Mouse (Mus musculus) C2C12 (cell line): Measurements from ENCODE around the gene Lipc. TPM values are rescaled to one million over a fixed set of nuclear protein-coding genes. Genes with fewer than 3 reads are reported as not detected.

ENCODE experiments used
- H3K27me3 ChIP-seq: one replicate; pipeline ENCODE4 v1.6.1; 2011; ENCODE audit not compliant: control insufficient read depth, insufficient read depth, insufficient read length
- H3K36me3 ChIP-seq: one replicate; pipeline ENCODE4 v1.6.1; 2011; ENCODE audit not compliant: control insufficient read depth, insufficient read depth
- H3K4me3 ChIP-seq: one replicate; pipeline ENCODE4 v1.5.1; 2011; ENCODE audit warnings: mild to moderate bottlenecking, control low read depth; ENCODE audit not compliant: poor library complexity, insufficient read depth, severe bottlenecking
- H3K79me2 ChIP-seq: one replicate; pipeline ENCODE4 v1.6.1; 2011; ENCODE audit not compliant: control insufficient read depth, insufficient read depth
- H3K79me3 ChIP-seq: one replicate; pipeline ENCODE4 v1.6.1; 2011; ENCODE audit warnings: low read depth, control low read depth
- H3ac ChIP-seq: one replicate; pipeline ENCODE3; 2011; ENCODE audit warnings: low read depth; ENCODE audit not compliant: control insufficient read depth, insufficient read length
- CEBPB ChIP-seq: IDR thresholded peaks from one replicate; pipeline ENCODE4 v1.6.1; 2011; ENCODE audit warnings: low read depth, mild to moderate bottlenecking, control low read depth, moderate library complexity
- CTCF ChIP-seq: IDR thresholded peaks from one replicate; pipeline ENCODE4 v1.5.1; 2011; ENCODE audit not compliant: control insufficient read depth, insufficient read depth, insufficient read length
- FOSL1 ChIP-seq: IDR thresholded peaks from one replicate; pipeline ENCODE4 v1.8.0; 2011; ENCODE audit warnings: mild to moderate bottlenecking, low read length; ENCODE audit not compliant: poor library complexity, insufficient read depth, severe bottlenecking
- MAX ChIP-seq: IDR thresholded peaks from one replicate; pipeline ENCODE4 v1.6.1; 2011; ENCODE audit warnings: mild to moderate bottlenecking, control low read depth
- MYOD1 ChIP-seq: IDR thresholded peaks from one replicate; pipeline ENCODE4 v1.6.1; 2011; ENCODE audit warnings: low read depth; ENCODE audit not compliant: control insufficient read depth, insufficient read length
- MYOG ChIP-seq: IDR thresholded peaks from one replicate; pipeline ENCODE4 v1.6.1; 2011; ENCODE audit not compliant: control insufficient read depth, insufficient read length; ENCODE audit errors: extremely low read depth
- USF1 ChIP-seq: IDR thresholded peaks from one replicate; pipeline ENCODE4 v1.6.1; 2011; ENCODE audit warnings: low read depth, mild to moderate bottlenecking, control low read depth, moderate library complexity
- polyA plus RNA-seq: library from polyadenylated mRNA; unstranded; fragments of >200 nt; fragmentation: generic; extraction: Trizol; gene quantifications from one replicate; pipeline ENCODE4 v1.2.1, GENCODE M21; 2012; ENCODE audit warnings: missing spikeins

The Lipc gene
- polyA plus RNA-seq, 1 experiment = not detected

DNA sequence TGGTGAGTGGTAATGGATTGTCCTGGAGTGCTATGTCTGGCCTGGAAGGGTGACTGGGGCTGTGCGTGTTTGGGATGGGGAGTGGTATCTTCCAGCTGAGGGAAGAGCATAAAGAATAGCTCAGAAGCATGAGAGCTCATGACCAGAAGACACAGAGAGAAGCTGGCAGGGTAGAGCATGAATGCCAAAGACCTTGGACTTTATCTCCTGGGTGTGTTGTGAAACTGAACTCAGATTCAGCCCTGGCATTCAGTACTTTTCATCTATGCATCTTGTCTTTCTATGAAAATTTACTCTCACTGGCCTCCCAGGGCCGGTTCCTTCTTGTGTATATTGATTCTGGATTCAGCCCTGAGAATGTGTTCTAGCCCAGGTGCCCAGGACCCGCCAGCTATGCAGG, 127.9 kb downstream of the Lipc start:
- H3K27me3 ChIP-seq = no peaks in the 10 kb centered on the region
- no peaks in the 10 kb centered on the region for H3K36me3 ChIP-seq
- H3ac ChIP-seq = no peak overlapping the region
- H3K4me3 ChIP-seq = no peak overlapping the region
- no peaks in the 10 kb centered on the region for H3K79me3 ChIP-seq
- no peaks in the 10 kb centered on the region for H3K79me2 ChIP-seq
- no peak for TF ChIP-seq MAX
- no peak for TF ChIP-seq MYOG
- no peak for TF ChIP-seq CEBPB

DNA sequence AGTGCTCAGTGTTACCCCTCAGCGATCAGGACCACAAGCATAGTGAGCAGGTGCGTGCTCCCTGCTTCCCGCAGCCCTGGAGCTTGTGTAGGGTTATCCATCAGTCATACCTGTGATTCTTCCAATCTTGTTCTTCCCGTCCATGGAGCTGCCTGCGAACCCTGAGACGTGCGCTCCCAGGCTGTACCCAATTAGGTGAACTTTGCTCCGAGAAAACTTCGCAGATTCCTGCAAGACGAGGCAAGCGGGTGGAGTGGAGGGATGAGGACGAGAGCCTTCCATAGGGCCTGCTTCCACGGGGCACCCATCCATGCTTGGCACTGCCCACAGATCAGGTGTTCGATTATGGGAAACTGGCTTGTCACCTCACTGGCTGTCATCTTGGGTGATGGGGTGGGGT, 133.3 kb downstream of the Lipc start:
- Histone ChIP-seq H3K79me2 (no peaks in the 10 kb centered on the region), H3K27me3 (no peaks in the 10 kb centered on the region), H3K36me3 (no peaks in the 10 kb centered on the region), H3ac (no peak overlapping the region), H3K4me3 (no peak overlapping the region), H3K79me3 (no peaks in the 10 kb centered on the region)
- TF ChIP-seq MAX (no peak), MYOD1 (no peak), CEBPB (no peak), USF1 (no peak), MYOG (no peak), CTCF (no peak), FOSL1 (no peak)

DNA sequence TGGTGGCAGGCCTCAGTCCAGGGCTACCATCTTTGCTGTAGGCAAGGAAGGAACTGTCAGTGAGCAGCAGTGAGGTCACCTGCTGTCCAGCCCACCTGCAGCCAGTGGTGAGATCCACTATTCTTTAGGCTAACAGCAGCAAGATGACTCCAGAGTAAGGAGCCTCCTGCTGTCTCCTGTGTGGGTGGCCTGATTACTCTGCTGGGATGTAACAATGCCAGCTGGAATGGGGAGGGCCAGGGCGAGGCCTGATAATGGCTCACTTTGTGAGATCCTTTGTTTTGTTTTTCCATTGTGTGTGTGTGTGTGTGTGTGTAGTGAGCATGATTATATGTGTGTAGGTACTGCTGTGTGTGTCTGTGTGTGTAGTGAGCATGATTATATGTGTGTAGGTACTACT, 134.6 kb downstream of the Lipc start:
- no peak overlapping the region for H3ac ChIP-seq
- no peaks in the 10 kb centered on the region for H3K79me3 ChIP-seq
- TF ChIP-seq CTCF = no peak
- TF ChIP-seq FOSL1 = no peak
- no peak for TF ChIP-seq MYOD1
- no peak for TF ChIP-seq MAX
- TF ChIP-seq CEBPB = no peak
- TF ChIP-seq USF1 = no peak
- no peak for TF ChIP-seq MYOG
- H3K4me3 ChIP-seq = no peak overlapping the region
- no peaks in the 10 kb centered on the region for H3K79me2 ChIP-seq
- H3K36me3 ChIP-seq = no peaks in the 10 kb centered on the region
- no peaks in the 10 kb centered on the region for H3K27me3 ChIP-seq

DNA sequence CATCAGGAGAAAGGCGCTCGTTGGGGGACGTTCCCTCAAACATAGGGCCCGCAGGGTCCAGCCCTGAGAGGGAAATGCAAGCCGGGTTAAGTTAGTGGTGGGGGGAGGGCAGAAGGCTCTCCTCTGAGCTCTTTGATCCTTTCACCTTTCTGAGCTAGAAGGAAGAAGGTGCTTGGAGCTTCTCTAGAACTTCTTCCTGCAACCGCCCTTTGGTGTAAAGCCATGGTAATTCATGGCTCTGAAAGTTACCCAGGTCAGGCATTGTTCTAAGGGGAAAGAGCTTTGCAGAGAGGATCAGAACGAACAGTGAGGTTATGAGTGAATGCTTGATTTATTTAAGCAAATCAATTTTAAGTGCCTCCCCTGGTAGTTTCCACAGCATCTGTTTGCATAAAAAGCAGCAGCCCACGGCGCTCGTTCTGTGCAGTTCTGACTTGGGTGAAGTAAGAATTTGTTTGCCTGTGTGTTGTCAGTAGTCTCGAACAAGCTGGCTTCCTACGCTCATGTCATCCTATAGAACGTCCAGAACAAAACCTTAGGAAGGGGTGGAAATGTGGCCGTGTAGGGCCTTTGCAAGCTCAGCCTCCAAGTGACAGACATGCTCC, 135.2 kb downstream of the Lipc start:
- H3K27me3 ChIP-seq = no peaks in the 10 kb centered on the region
- no peaks in the 10 kb centered on the region for H3K79me3 ChIP-seq
- H3K4me3 ChIP-seq = no peak overlapping the region
- TF ChIP-seq MYOD1 (no peak), USF1 (no peak), CEBPB (no peak), FOSL1 (no peak), MAX (no peak), MYOG (no peak), CTCF (no peak)
- H3K36me3 ChIP-seq = no peaks in the 10 kb centered on the region
- no peaks in the 10 kb centered on the region for H3K79me2 ChIP-seq
- H3ac ChIP-seq = no peak overlapping the region

DNA sequence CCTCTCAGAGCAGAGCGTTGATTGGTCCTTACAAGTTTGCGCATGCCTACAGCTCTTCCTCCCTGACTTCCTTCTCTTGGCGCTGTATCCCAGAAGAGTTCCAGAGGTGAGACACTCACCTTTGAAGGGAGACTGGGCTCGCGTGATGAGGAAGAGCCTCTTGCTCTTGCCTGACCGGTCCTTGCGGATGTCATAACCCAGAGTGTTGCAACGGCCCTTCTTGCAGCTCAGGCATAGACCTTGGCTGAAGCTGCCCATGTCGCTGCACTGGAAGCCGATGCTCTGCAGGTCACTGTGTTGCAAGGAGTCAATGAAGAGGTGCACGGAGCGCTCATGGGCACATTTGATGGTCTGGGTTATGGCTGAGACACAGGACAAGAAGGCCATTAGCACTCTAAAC, 139.5 kb downstream of the Lipc start:
- Histone ChIP-seq H3K27me3 (no peaks in the 10 kb centered on the region), H3ac (no peak overlapping the region), H3K4me3 (no peak overlapping the region), H3K79me3 (no peaks in the 10 kb centered on the region), H3K79me2 (no peaks in the 10 kb centered on the region), H3K36me3 (no peaks in the 10 kb centered on the region)
- TF ChIP-seq FOSL1 (no peak), MYOD1 (no peak)

DNA sequence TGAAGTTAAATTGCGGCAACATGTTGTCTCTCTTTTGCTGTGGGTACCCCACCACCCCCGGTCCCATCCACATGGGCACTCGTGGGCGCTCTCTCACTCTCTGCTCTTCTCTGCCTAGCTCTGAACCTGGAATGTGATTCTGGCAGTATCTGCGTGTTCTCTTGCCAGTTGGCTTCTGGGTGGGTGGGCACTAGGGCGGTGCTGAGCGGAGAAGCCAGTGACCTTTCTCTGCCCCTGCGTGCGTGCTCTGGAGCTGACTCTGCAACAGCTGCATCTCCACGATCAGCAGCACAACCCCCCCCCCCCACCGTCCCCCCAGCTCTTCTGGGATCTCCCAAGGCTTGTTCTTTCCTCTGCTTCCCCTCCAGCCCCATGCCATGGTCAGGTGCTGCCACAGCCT, 144.3 kb downstream of the Lipc start:
- Histone ChIP-seq H3K27me3 (no peaks in the 10 kb centered on the region), H3ac (no peak overlapping the region), H3K79me2 (no peaks in the 10 kb centered on the region), H3K4me3 (no peak overlapping the region), H3K36me3 (no peaks in the 10 kb centered on the region), H3K79me3 (no peaks in the 10 kb centered on the region)
- TF ChIP-seq MAX (no peak), FOSL1 (no peak), CEBPB (no peak), CTCF (no peak), MYOD1 (no peak), USF1 (no peak), MYOG (no peak)

DNA sequence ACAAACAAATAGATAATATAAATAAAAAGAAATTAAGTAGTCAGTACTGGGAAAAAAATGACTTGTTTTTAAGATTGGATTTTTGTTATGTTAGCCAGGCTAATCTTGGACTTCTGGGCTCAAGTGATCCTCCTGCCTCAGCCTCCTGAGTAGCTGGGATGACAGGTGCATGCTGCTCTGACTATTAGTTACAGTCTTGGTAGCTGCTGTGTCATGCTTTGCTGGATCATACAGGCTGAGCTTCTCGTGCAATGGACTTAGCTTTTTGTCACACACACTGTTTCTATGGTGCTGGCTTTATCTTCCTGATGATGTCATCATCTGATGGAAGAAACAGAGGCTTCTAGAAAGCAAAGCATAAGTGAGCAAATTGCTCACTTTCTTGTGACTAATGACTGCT, 146.0 kb downstream of the Lipc start:
- Histone ChIP-seq H3K79me3 (no peaks in the 10 kb centered on the region), H3K79me2 (no peaks in the 10 kb centered on the region), H3K4me3 (no peak overlapping the region), H3K27me3 (no peaks in the 10 kb centered on the region), H3K36me3 (no peaks in the 10 kb centered on the region), H3ac (no peak overlapping the region)
- TF ChIP-seq MYOG (no peak), MYOD1 (no peak), CEBPB (no peak), FOSL1 (no peak), CTCF (no peak), MAX (no peak), USF1 (no peak)
